Mouse (Mus musculus) urinary bladder, adult 2 months (tissue): ENCODE measurements at regions not wholly inside any gene's neighbourhood (a gene's known extent, or its start where the extent isn't known, plus 50 kb on each side); places are given as distances from the start of the nearest gene placed in this dataset.

Experiments used
- DNase-seq: peaks from one replicate; pipeline ENCODE4 v3.0.0; 2022; ENCODE audit warnings: low spot score

DNA sequence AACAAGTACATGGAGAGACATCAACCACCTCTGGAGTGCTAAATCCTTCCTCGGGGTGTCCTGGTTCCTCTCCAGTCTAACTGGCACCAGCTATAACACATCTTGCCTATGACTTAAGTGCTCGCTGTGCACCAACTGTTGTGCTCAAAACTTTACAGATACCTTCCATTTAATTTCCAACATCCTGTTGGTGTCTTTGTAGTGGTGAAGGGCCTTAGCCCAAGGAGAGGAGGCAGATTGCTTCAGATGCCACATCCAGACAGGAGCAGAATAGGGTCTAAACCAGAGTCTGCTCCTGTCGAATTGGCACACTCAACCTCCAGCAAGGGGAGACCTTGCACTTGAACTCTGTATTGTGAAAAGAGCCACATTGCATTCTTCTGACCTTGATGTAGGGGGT, 121.2 kb upstream of the Eef2kmt start:
- no peak for DNase-seq

DNA sequence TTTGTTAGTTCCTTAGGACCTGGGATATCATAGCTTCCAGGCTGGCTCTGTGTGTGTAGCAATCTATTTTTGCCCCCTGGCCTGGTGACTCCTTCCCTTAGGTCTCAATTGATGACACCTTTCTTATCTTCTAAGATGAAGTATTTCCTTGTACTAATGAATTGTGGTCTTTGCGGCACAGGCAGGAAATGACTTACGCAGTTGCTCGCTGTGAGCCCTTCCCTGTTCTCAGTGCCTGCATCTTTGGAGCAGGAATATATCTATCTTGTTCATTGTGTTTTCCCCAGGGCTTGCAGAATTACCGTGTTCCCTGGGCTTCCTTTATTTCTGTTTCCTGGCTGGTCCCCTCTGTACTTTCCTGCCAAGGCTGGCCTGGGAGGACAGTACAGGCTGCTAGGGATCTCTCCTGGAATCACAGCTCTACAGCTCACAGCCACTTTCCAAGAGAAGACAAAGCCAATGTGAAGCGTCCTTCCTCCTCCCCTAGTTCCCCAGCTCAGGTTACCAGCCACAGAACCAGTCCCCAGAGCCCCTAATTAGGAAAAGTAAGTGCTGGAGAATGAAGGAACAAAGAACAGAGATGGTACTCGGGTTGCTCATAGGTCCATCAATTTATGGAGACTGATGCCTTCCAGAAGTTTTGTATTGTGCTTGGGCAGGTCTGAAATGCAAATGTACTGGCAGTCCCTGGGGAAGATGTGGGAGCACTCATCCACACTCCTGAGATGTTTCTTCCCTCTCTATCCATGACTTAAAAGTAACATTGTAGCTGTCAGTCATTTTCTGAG, 119.2 kb upstream of the Eef2kmt start:
- no peak for DNase-seq

DNA sequence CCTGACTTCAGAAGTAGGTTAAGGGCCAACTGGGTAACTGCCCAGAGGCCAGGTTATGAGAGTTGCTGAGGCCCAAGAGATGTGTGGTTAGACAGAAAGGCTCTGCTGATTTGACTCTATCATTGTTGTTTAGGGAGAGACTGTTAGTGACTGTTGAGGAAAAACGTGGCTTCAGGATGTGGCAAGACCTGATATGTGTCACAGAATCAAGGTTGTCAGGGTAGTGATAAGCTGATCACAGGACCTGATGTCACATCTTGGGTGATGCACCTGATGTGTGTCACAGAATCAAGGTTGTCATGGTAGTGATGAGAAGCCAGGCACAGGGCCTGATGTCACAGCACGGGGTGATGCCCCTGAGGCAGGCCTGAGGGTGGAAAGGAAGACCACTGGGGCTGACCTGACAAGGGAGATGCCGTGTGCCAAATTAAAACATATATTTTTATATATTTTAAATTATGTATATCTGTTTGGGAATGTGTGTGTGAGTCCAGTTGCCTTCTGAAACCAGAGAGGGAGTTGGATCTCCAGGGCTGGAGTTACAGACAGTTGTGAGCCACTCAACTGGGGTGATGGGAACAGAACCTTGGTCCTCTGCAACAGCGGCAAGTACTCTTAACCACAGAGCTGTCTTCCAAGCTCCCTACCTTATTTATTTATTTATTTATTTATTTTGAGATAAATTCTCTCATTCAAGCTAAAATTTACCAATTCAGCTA, 115.6 kb upstream of the Eef2kmt start:
- no peak for DNase-seq

DNA sequence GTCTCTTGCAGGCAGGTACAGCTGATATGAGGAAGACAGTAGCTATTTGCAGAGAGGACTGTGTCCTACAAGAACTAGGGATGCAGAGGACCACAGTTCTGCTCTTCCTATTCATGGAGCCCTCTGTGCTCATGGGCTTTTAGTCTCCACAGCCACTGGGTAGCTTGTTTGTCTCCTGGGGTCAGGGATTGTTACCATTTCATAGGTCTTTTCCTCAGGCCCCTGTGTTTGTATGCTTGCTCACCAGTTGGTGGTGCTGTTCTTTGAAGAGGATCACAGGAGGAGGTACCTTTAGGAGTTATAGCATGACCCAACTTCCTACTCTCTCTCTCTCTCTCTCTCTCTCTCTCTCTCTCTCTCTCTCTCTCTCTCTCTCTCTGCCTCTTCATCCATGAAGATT, 114.7 kb upstream of the Eef2kmt start:
- no peak for DNase-seq

DNA sequence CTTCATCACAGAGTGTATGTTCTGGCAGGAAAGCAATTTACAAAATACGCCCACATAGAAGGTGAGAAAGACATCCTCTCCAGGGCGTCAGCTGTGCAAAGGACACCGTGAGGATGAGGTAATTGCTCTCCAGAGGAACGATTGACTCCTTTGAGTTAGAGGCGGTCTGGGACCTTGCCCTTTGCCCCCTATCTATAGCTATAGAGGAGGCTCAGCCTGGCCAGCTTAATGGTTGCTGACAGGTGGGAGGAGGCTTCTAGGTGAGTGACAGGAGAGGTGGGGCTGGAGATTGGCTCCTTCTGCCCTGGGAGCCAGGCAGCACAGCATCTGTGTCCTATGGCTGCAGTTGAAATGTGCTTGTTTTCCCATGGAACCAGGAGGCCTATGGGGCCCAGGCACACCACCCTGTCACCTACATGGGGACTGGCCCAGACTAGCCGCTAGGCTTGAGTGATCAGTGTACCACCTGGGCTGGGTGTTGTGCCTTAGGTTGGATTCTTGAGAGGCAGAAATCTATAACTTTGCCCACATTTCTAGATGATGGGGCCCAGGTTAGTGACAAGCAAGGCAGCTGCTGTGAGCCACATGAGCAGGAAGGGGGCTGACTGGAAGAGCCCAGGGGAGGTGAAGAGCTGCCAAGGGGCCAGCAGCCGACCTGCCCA, 113.2 kb upstream of the Eef2kmt start:
- no peak for DNase-seq

DNA sequence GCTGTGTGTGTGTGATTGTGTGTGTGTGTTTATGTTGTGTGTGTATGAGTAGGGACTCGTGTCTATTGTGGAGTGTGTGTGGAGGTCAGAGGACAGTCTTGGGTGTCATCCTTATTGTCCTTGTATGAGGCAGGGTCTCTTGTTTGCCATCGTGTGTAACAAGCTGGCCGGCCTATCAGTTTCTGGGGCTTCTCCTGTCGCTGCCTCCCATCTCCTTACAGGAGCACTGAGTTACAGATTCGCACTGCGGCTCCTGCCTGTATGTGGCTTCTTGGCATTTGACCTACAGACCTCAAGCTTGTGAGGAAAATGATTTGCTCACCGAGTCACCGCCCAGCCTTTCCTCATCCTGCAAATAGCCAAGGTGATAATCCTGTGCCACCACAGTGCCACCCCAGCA, 112.6 kb upstream of the Eef2kmt start:
- no peak for DNase-seq

DNA sequence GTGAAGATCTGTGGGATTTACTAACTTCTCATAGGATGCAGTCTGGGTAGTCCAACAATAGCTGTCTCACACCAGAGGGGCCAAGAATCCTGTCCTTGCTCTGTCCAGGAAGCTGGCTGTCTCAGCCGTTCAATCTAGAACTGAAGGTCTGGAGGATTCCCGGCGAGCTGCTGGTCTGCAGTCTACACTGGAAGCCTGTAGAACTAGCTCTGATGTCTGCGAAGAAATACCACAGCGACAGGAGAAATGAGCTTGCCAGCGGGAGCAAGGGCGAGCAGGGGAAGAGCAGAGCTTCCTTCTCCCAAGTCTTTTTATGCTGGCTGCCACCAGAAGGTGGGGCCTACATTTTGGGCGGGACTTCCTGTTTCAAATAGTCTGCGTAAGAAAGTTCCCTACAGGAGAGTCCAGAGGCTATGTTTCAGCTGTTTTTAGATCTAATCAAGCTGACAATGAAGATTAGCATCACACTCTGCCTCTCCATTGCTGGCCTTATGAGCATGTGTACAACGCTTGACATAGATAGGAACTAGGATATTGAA, 111.9 kb upstream of the Eef2kmt start:
- no peak for DNase-seq

DNA sequence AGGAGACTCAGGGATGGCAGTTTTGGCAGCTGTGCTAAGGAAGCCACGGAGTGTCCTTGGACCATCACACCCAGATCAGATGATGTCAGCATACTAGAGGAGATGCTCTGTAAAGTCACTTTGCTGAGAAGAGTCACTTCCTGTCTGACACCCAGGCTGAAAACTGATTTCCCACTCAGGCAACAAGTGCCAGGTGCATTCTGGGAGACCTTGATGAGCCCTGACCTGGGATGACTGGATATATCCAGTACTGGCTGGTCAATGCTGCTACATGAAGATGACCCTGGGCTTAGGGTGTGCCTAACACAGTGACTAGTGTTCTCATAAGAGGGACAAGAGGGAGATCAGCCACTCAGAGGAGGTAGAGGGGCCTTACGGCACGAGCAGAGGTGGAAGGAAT, 110.2 kb upstream of the Eef2kmt start:
- DNase-seq, result no peak

DNA sequence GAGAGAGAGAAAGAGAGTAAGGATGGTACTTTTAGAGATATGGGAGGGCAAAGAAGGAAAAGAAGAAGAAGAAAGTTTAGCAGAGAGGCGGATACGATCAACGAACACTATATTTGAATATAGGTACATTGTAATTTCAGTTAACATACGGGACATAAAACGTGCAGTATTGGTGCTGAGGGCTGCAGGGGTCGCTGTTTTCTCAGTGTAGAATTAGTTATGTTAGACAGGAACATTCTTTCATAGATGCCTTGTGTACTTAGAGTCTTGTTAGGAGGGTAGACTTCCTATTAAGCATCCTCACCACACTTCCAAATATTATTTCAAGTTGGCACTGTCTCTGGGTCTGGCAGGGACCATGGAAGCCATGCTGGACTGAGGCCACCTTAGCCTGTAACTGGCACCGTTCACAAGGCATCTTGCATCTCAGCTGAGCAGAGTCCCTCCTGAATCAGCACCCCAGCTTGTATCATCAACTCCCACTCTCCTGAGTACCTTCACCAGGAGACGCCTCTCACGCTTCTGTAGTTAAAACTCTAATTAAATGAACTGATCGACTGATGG, 107.3 kb upstream of the Eef2kmt start:
- DNase-seq, result no peak

DNA sequence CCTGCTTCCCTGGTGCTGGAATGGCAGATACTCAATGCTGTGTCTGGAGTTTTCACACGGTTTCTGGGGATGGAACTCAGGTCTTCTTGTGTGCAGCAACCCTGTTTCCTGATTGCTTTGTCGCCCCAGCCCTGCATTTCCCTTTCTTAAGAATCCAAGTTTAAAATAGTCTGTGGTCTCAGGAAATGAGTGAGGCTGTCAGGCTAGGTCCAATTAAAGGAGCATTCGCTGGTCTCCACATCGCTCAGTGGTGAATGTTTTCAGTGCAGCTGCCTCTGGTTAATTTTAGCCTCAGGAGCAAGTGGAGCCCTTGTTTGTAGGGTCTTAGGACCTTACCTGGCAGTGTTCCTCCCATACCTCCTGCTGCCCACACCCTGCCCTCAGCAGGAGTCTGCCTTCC, 103.4 kb upstream of the Eef2kmt start:
- DNase-seq, result no peak

DNA sequence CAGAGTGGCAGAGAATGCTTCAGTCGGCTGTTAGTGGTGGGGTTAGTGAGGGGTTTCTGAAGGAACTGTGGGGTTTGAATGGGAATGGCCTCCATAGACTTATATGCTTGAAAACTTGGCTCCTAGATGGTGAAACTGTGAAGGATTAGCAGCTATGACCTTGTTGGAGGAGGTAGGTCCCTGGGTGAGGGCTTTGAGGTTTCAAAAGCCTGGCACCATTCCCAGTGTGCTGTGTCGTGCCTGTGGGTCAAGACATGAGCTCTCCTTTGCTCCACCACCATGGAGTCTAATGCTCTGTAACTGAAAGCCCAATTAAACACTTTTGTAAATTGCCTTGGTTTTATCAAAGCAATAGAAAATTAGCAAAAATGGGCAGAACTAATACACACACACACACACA, 98.1 kb upstream of the Eef2kmt start:
- DNase-seq, result no peak

DNA sequence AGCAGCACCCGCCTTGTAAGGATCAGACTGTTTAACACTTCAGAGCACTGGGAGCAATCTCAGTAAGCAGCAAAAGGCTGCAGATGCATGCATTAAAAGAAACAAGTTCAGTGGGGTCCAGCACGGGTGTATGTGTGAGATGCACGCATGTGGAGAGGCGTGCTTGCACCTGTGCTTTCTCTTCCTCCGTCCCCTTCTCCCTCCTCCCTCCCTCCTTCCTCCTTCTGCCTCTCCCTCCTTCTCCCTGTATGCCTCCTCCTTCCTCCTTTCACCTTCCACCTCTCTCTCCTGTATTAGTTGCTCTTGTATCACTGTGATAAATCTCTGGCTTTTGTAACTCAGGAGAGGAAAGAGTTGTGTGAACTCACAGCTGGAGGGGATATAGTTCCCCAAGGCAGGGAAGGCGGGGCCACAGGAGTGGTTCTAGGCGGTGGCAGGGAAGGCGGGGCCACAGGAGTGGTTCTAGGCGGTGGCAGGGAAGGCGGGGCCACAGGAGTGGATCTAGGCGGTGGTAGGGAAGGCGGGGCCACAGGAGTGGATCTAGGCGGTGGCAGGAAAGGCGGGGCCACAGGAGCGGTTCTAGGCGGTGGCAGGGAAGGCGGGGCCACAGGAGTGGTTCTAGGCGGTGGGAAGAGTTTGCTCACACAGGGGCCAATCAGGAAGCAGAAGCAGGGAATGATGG, 96.2 kb upstream of the Eef2kmt start:
- DNase-seq, result no peak

DNA sequence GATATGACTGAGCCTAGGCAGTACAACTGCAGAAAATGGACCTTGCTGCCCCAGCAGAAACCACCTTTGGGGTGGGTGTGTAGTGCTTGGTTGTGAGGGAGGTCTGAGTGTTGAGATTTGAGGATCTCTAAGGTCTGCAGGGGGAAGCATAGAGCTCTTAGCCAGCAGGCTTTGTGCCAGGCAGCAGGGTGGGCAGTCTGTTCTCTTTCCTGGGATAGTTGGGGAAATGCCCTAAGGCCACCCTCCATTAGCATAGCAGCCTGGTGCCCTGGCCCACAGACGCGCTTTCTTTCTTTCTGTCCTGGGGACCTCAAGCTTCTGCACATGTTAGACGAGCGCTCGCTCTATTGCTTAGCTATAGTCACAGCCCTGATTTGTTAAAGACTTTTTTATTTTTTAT, 91.4 kb upstream of the Eef2kmt start:
- no peak for DNase-seq

DNA sequence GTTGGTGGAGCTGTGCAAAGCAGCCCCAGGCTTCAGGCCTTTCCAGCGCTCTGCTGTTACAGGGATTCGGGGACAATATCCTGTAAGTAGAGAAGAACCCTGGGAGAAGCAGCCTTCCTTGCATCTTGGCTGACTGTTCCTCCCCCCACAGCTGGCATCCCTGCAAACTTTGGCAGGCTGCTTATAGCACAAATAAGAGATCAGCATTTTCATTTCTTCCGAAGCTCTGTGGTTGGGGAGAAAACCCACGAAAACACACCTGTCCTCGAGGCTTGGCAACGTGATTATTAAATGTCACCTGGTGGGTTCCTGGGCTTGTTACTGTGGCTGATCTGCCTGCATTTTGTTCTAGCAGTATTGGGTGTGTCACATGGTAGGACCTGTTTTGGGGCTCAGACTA, 86.5 kb upstream of the Eef2kmt start:
- DNase-seq, result no peak

DNA sequence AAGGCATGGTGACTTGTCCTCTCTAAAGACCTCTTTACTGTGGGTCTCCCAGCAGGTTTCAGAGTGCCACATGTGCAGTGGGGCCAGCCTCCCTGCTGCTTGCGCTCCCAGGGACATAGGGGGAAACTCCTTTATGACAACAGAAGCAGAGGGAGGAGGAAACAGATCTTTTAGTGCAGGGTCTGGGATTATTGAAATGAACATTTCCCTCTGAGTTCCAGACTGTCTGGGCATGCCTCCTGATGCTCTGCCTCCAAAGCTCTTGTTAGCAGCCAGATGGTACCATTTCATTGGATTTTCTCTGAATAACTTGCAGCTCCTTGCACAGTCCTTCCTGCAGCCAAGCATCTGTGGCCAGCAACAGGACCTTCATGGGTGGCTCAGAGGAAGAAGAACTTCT, 60.5 kb upstream of the Eef2kmt start:
- DNase-seq, result no peak

DNA sequence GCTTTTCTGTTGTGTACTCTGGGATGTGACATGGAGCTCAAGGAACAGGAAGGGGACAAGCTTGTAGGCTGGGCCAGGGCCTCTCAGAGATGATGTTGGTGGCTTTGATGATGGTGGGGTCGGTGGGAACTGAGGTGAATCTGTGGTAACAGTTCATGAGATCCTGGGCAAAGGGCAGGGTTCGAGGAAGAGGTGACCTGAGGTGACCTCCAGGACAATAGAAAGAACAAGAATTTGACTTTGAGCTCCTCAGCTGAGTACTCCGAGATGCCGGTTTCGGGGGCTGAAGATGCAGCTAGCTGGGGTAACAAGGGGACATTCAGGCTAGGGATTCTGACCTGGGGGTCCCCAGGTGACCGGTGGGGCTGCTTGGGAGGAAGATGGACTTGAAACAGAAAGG, 57.5 kb upstream of the Eef2kmt start:
- DNase-seq, result no peak

DNA sequence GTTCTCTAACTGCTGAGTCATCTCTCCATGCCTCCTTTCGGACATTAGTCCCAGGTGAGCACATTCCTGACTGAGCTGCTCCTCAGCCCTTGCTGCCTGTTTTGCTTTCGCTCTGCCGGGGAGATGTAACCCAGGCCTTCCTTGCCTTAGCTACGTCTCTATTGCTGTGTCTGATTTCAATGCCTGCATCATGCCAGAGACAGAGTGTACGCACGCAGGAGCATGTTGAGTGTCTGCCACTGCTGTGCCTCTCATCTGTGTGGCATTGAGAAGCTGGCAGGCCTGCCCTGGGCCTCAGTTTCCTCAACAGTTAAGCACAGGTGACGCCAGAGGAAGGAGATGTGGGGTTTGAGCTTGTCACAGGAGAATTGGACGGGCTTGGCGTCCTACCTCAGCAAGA, 55.7 kb upstream of the Eef2kmt start:
- DNase-seq, result no peak

DNA sequence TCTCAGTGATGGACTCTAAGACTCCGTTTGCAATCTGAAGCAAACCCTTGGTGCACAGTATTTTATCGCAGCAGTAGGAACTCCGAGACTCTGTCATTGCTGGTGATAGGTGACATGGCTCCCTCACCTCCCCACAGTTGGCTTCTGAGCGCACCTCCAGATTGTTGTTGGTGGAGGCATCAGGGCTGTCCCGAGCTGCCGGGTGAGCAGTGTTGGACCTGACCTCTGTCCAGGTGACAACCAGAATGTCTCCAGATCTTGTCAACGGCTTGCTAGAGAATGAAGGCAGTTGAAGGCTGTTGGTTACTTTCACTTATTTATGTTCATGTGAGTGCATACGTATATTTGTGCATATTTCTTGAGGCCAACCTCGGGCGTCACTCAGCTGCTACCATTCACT, 55.0 kb upstream of the Eef2kmt start:
- no peak for DNase-seq

DNA sequence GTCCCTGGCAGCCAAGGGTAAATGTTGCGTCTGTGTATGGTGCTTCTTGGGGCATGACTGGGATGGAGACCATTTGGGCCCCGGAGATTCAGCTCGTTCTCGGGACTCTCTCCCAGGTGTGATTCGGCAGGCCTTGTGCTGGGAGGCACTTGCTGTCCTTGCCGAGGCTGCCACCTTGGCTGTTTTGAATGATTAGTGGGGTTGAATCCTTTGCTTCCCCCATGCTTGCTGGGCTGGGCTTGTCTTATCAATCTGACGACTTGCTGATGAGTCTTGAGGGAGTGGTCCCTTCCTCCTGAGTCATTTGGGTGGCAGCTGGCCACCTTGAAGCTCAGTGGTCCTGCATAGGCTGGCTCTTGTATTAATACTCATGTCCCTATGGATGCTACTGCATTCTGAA, 52.0 kb upstream of the Eef2kmt start:
- no peak for DNase-seq

DNA sequence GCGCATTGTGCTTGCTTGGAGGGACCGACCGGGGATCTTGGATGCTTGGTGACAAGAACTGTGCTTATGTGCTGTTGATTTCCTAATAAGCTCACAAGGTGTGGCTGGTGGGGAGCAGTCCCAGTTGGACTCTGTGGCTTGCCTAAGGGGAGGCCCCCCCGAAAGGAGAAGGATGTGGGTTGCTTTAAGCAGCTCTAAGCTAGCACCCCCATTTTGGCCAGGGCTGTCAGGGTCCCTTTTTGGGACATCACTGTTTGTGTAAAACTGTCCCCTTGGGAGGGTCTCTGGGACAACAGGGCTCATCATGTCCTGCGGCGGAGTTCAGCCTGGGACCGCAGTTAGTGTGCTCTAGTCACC, 51.4 kb upstream of the Eef2kmt start:
- DNase-seq, result no peak

DNA sequence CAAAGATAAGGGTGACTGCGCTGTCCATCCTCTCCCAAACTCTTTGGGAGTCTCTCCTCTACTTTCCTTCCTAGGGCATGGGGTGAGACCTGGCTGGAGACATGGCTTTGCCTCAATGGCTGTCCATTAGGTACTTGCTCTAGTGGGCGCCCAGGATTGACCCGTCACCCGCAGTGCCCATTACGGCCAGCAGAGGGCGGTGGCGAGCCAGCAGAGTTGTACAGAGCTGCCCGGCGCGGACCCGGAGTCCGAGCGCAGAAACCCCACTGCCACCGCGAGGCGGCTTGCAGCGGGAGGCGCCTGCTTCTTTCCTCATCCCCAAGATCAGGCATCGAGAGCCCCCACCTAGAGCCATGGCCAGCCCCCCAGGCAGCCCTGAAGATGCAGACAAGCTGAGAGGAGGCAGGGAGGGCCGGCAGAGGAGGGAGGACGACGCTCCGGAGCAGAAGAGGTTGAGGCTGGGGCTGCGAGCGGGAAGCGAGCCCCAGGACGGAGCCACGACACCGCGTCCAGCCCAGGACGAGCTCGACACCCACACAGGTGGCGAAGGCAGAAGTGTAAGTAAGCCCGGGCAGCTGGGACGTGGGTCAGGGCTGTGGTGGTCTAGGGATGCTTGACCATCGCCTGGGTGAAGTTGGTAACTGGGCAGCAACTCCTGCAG, 50.9 kb upstream of the Eef2kmt start:
- peak; percentile 92 for DNase-seq
